Mouse (Mus musculus) E14TG2a.4 (cell line): ENCODE data around the gene Tiparp.

ENCODE experiments used
- CTCF ChIP-seq: conservative IDR thresholded peaks from 2 replicates; pipeline ENCODE4 v1.5.1; 2014; ENCODE audit warnings: low read length
- NANOG ChIP-seq: IDR thresholded peaks from 2 replicates; pipeline ENCODE4 v1.6.1; 2014; ENCODE audit warnings: borderline replicate concordance, low read length, mixed read lengths
- POU5F1 ChIP-seq: IDR thresholded peaks from 2 replicates; pipeline ENCODE4 v1.6.1; 2014; ENCODE audit warnings: low read length, borderline replicate concordance

DNA sequence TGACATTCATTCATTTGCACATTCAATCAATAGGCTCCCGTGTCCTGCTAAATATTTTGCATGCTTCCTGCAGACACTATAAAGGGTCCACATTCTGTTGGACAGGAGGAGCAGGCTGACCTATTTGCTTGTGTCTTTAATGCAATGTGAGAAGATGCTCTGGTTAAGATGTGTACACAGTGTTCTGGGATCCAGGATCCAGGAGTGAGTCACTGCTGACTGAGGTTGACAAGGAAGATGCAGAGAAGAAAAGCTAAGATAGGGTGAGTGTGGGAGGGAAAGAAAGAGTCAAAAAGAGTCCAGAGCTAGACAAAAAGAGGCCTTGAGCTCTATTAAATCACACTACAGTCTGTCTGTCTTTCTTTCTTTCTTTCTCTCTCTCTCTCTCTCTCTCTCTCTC lies 56.1 kb downstream of the Tiparp start:
- TF ChIP-seq CTCF (no peak), POU5F1 (no peak), NANOG (no peak)
